Mouse (Mus musculus): ENCODE results near the gene Zfp282. TPM values are rescaled to one million over a fixed set of nuclear protein-coding genes. Genes with fewer than 3 reads are reported as not detected.
"Not testable (repeated sequence)": the region's sequence is repeated elsewhere in the genome, so short reads cannot be mapped to it uniquely, and the experiment has no call there.

Zfp282 gene
- total and polyA plus RNA-seq, 2 experiments from 2014 or later, result 16.7 to 48.5 TPM

DNA sequence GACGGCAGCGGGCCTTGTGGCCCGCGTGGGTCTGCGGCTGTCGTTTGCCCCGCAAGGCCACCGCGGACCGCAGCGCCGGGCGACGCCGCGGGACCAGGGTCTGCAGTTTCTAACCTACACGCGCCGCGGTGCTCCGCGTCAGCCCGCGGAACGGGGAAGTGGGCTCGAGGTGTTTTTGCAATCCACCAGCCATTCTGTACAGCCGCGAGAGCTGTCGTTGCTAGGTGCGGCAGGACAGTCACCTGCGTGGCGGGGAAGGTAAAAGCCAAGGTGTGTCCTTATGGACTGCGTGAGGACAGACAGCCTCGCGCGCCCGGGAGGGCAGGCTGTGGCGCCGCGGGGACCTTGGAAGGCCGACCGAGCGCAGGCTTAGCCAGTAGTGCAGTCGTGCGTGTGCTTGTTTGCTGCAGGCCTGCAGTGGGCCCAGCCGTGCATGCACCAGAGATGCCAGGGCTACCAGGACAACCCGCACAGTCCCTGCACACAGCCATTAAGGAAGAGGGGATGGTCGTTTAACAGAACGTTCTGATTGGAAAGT is 41.0 kb upstream of the Zfp282 start:
- Histone ChIP-seq H3K27ac (ENCODE audit: low read depth, low read length) (peak overlapping the region; percentile 92), H3K4me3 (ENCODE audit: low read depth, low read length) (peak overlapping the region; percentile 73), H3K36me3 (ENCODE audit: insufficient read depth) (peaks cover 4% of the 10 kb centered on the region; the same call in 1 of the 2 replicates), H3K9ac (peak overlapping the region; percentile 96), H3K27me3 (ENCODE audit: insufficient read depth, low read length) (no peaks in the 10 kb centered on the region), H3K4me1 (ENCODE audit: insufficient read depth) (peaks cover 6% of the 10 kb centered on the region), H3K9me3 (ENCODE audit: low read length) (no peaks in the 10 kb centered on the region), H3K4me2 (ENCODE audit: low read depth) (peak overlapping the region; percentile 63)
- peak; percentile 67 for ATAC-seq
- DNase-seq, result peak; percentile 71
- TF ChIP-seq CTCF (IDR thresholded peaks at IDR 0.05; ENCODE audit: low read depth), result no peak
- WGBS, result under 1% methylated on average over 49 of the region's 49 CpGs

DNA sequence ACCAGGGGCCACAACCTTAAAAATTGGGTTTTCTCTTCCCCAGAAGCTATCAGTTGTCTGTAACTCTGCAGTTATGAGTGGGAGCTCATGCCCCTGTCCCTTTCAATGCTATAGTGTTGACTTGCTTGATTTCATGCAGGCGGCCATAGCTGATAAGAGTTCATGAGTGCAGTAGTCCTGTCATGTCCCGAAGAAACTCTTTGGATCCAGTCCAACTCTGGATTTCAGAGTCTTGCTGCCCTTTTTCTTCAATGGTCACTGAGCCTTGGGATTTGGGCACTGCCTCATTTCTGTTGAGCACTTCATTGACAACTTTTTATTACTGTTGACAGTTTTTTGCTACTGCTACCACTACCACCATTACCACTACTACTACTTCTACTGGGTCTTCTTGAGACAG is 39.4 kb upstream of the Zfp282 start:
- Histone ChIP-seq H3K4me3 (ENCODE audit: low read depth, low read length) (no peak overlapping the region), H3K4me2 (ENCODE audit: low read depth) (no peak overlapping the region), H3K9me3 (ENCODE audit: low read length) (no peaks in the 10 kb centered on the region), H3K4me1 (ENCODE audit: insufficient read depth) (peaks cover 6% of the 10 kb centered on the region), H3K9ac (no peak overlapping the region), H3K36me3 (ENCODE audit: insufficient read depth) (peaks cover 4% of the 10 kb centered on the region; the same call in 1 of the 2 replicates), H3K27ac (ENCODE audit: low read depth, low read length) (no peak overlapping the region), H3K27me3 (ENCODE audit: insufficient read depth, low read length) (no peaks in the 10 kb centered on the region)
- ATAC-seq (no peak), DNase-seq (no peak)
- no peak for TF ChIP-seq CTCF (IDR thresholded peaks at IDR 0.05; ENCODE audit: low read depth)
- WGBS, result 76% methylated on average over 2 of the region's 2 CpGs

GRCm38 (mm10) chr6:47841077-47841476 is 35.9 kb upstream of the Zfp282 start:
- TF ChIP-seq CTCF (IDR thresholded peaks at IDR 0.05; ENCODE audit: low read depth), result no peak
- no peak overlapping the region for H3K27ac ChIP-seq (ENCODE audit: low read depth, low read length)
- DNase-seq (no peak), ATAC-seq (no peak)
- no peaks in the 10 kb centered on the region for H3K9me3 ChIP-seq (ENCODE audit: low read length)
- H3K36me3 ChIP-seq (ENCODE audit: insufficient read depth), result peaks cover 14% of the 10 kb centered on the region; the same call in 1 of the 2 replicates
- no peaks in the 10 kb centered on the region for H3K27me3 ChIP-seq (ENCODE audit: insufficient read depth, low read length)
- H3K4me1 ChIP-seq (ENCODE audit: insufficient read depth), result peaks cover 6% of the 10 kb centered on the region
- no peak overlapping the region for H3K4me2 ChIP-seq (ENCODE audit: low read depth)
- WGBS, result 94% methylated on average over 1 of the region's 1 CpGs
- H3K4me3 ChIP-seq (ENCODE audit: low read depth, low read length), result no peak overlapping the region
- no peak overlapping the region for H3K9ac ChIP-seq

DNA sequence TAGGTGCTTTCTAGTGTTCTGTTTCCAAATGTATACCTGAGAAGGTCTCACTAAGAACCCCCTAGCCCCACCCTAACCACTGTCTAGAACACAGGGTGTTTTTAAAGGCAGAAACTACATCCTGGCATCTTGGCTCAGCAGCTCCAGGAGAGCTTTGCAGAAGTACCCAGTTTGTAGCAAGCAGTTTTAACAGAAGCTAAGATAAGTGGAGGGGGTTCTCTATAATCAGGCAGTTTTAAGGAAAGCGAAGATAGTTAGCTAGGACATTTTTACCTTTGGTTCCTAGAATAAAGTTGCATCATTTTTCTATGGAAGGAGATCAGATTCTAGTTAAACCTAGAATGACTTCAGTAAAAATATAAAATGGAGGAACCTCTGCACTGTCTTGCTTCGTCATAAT is 35.2 kb upstream of the Zfp282 start:
- Histone ChIP-seq H3K9ac (no peak overlapping the region), H3K4me2 (ENCODE audit: low read depth) (no peak overlapping the region), H3K4me3 (ENCODE audit: low read depth, low read length) (no peak overlapping the region), H3K27ac (ENCODE audit: low read depth, low read length) (no peak overlapping the region), H3K4me1 (ENCODE audit: insufficient read depth) (peaks cover 6% of the 10 kb centered on the region), H3K36me3 (ENCODE audit: insufficient read depth) (peaks cover 14% of the 10 kb centered on the region), H3K27me3 (ENCODE audit: insufficient read depth, low read length) (no peaks in the 10 kb centered on the region), H3K9me3 (ENCODE audit: low read length) (no peaks in the 10 kb centered on the region)
- no peak for ATAC-seq
- no peak for TF ChIP-seq CTCF (IDR thresholded peaks at IDR 0.05; ENCODE audit: low read depth)
- no peak for DNase-seq
- over 99% methylated on average over 2 of the region's 2 CpGs for WGBS

- H3K9me3 ChIP-seq (ENCODE audit: low read length), result no peaks in the 10 kb centered on the region
- no peak overlapping the region for H3K4me3 ChIP-seq (ENCODE audit: low read depth, low read length)
- H3K27ac ChIP-seq (ENCODE audit: low read depth, low read length), result no peak overlapping the region
- peaks cover 6% of the 10 kb centered on the region for H3K4me1 ChIP-seq (ENCODE audit: insufficient read depth)
- ATAC-seq (no peak), DNase-seq (no peak)
- no peak overlapping the region for H3K4me2 ChIP-seq (ENCODE audit: low read depth)
- WGBS, result 92% methylated on average over 1 of the region's 1 CpGs
- H3K36me3 ChIP-seq (ENCODE audit: insufficient read depth), result peaks cover 14% of the 10 kb centered on the region
- H3K9ac ChIP-seq, result no peak overlapping the region
- TF ChIP-seq CTCF (IDR thresholded peaks at IDR 0.05; ENCODE audit: low read depth), result no peak
- no peaks in the 10 kb centered on the region for H3K27me3 ChIP-seq (ENCODE audit: insufficient read depth, low read length)
These were observed 34.7 kb upstream of the Zfp282 start for GRCm38 (mm10) chr6:47842337-47842736.

DNA sequence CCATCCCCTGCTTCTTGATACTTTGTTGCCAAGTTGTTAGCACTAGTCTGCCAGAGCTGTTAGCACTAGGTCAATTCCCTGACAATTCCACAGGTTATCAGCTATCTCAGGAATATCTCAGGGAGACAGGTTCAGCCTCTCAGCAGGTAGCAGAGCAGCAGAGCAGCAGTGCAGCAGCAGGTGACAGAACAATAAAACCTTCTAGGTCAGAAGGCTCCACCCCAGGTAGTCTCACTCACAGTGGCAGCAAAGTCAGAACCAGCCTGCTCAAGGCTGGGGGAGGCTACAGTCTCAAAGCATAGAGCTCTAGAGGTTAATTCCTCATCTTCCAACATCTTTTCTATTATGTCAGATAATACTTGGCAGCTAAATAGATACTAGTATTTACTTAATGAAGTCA is 31.2 kb upstream of the Zfp282 start:
- no peak overlapping the region for H3K4me3 ChIP-seq (ENCODE audit: low read depth, low read length)
- DNase-seq, result no peak
- no peak for TF ChIP-seq CTCF (IDR thresholded peaks at IDR 0.05; ENCODE audit: low read depth)

GRCm38 (mm10) chr6:47857241-47857640 is 19.8 kb upstream of the Zfp282 start:
- no peak overlapping the region for H3K9ac ChIP-seq
- H3K27ac ChIP-seq (ENCODE audit: low read depth, low read length), result no peak overlapping the region
- WGBS, result 92% methylated on average over 6 of the region's 6 CpGs
- DNase-seq, result no peak
- peaks cover 23% of the 10 kb centered on the region for H3K36me3 ChIP-seq (ENCODE audit: insufficient read depth)
- H3K9me3 ChIP-seq (ENCODE audit: low read length), result no peaks in the 10 kb centered on the region
- no peaks in the 10 kb centered on the region for H3K27me3 ChIP-seq (ENCODE audit: insufficient read depth, low read length)
- H3K4me1 ChIP-seq (ENCODE audit: insufficient read depth), result no peaks in the 10 kb centered on the region
- no peak overlapping the region for H3K4me2 ChIP-seq (ENCODE audit: low read depth)
- no peak for TF ChIP-seq CTCF (IDR thresholded peaks at IDR 0.05; ENCODE audit: low read depth)
- no peak overlapping the region for H3K4me3 ChIP-seq (ENCODE audit: low read depth, low read length)
- no peak for ATAC-seq

More for the DNA sequence above, 31.2 kb upstream of the Zfp282 start:
- peaks cover 10% of the 10 kb centered on the region for H3K36me3 ChIP-seq (ENCODE audit: insufficient read depth)
- no peaks in the 10 kb centered on the region for H3K4me1 ChIP-seq (ENCODE audit: insufficient read depth)
- no peak overlapping the region for H3K9ac ChIP-seq
- no peaks in the 10 kb centered on the region for H3K9me3 ChIP-seq (ENCODE audit: low read length)
- H3K4me2 ChIP-seq (ENCODE audit: low read depth), result no peak overlapping the region
- no peak for ATAC-seq
- no peaks in the 10 kb centered on the region for H3K27me3 ChIP-seq (ENCODE audit: insufficient read depth, low read length)
- H3K27ac ChIP-seq (ENCODE audit: low read depth, low read length), result no peak overlapping the region

DNA sequence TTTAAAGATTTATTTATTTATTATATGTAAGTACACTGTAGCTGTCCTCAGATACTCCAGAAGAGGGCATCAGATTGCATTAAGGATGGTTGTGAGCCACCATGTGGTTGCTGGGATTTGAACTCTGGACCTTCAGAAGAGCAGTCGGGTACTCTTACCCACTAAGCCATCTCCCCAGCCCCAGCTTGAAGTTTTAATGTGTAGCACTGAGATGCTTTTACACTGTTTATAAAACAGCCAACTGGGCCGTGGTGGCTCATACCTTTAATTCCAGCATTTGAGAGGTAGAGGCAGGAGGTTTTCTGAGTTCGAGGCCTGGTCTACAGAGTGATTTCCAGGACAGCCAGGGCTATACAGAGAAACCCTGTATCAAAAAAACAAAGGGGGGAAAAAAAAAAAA is 19.3 kb upstream of the Zfp282 start:
- not testable (repeated sequence) for DNase-seq; H3K4me1 ChIP-seq (ENCODE audit: insufficient read depth); H3K27me3 ChIP-seq (ENCODE audit: insufficient read depth, low read length); H3K9me3 ChIP-seq (ENCODE audit: low read length); H3K27ac ChIP-seq (ENCODE audit: low read depth, low read length); H3K9ac ChIP-seq; H3K4me3 ChIP-seq (ENCODE audit: low read depth, low read length); H3K4me2 ChIP-seq (ENCODE audit: low read depth); ATAC-seq
- peaks cover 28% of the 10 kb centered on the region for H3K36me3 ChIP-seq (ENCODE audit: insufficient read depth)
- WGBS, result 91% methylated on average over 3 of the region's 3 CpGs

All from forebrain, postnatal 0 days (tissue).